Mouse (Mus musculus) heart, embryonic 11.5 days (tissue): ENCODE data around the gene Ghr. TPM values are rescaled to one million over a fixed set of nuclear protein-coding genes. Genes with fewer than 3 reads are reported as not detected.

Source experiments
- ATAC-seq: fragments of 200-750 bp; cut with Nextera tagmentation; replicated peaks from 2 replicates; pipeline ENCODE4 v1.8.0; 2017; ENCODE audit warnings: moderate library complexity; ENCODE audit not compliant: insufficient number of reproducible peaks, low FRiP score, low TSS enrichment
- H3K27ac ChIP-seq: fragments of 300-500 bp; sonication (generic); 2 replicates; pipeline ENCODE4 v1.5.1; 2014; ENCODE audit warnings: mild to moderate bottlenecking, low read depth, low read length
- H3K27me3 ChIP-seq: fragments of 300-500 bp; sonication (generic); 2 replicates; pipeline ENCODE4 v1.6.1; 2014; ENCODE audit warnings: mild to moderate bottlenecking, low read length, mixed read lengths; ENCODE audit not compliant: control insufficient read depth, insufficient read depth
- H3K36me3 ChIP-seq: fragments of 300-500 bp; sonication (generic); 2 replicates; pipeline ENCODE4 v1.6.1; 2014; ENCODE audit warnings: mild to moderate bottlenecking, low read length, moderate library complexity, mixed read lengths; ENCODE audit not compliant: control insufficient read depth, insufficient read depth
- H3K4me1 ChIP-seq: fragments of 300-500 bp; sonication (generic); 2 replicates; pipeline ENCODE4 v1.6.1; 2014; ENCODE audit warnings: low read length; ENCODE audit not compliant: control insufficient read depth, insufficient read depth
- H3K4me2 ChIP-seq: fragments of 300-500 bp; sonication (generic); 2 replicates; pipeline ENCODE4 v1.6.1; 2014; ENCODE audit warnings: mild to moderate bottlenecking, moderate library complexity
- H3K4me3 ChIP-seq: fragments of 300-500 bp; sonication (generic); 2 replicates; pipeline ENCODE4 v1.5.1; 2014; ENCODE audit warnings: low read depth, low read length
- H3K9ac ChIP-seq: fragments of 300-500 bp; sonication (generic); 2 replicates; pipeline ENCODE4 v1.6.1; 2014; ENCODE audit warnings: mild to moderate bottlenecking, low read depth, low read length, moderate library complexity
- H3K9me3 ChIP-seq: fragments of 300-500 bp; sonication (generic); replicated peaks from 2 replicates; pipeline ENCODE4 v1.6.1; 2016; ENCODE audit warnings: low read length; ENCODE audit not compliant: control insufficient read depth
- WGBS: fragments of 180-500 bp; shearing (Covaris S2); extraction: QIAGEN DNeasy Blood & Tissue Kit; methylation state at CpG from one replicate; pipeline ENCODE4 v1.1.7; 2014; ENCODE audit not compliant: insufficient replicate concordance; 5-methylcytosine and 5-hydroxymethylcytosine counted together
- polyA plus RNA-seq: library from polyadenylated mRNA; unstranded; fragments of >200 nt; fragmentation: Nextera tagmentation; extraction: Ambion mirVana; gene quantifications from 2 replicates; pipeline ENCODE4 v1.2.1, GENCODE M21; 2014

Gene Ghr
- polyA plus RNA-seq, 1 experiment from 2014 or later, result 53.8 TPM

DNA sequence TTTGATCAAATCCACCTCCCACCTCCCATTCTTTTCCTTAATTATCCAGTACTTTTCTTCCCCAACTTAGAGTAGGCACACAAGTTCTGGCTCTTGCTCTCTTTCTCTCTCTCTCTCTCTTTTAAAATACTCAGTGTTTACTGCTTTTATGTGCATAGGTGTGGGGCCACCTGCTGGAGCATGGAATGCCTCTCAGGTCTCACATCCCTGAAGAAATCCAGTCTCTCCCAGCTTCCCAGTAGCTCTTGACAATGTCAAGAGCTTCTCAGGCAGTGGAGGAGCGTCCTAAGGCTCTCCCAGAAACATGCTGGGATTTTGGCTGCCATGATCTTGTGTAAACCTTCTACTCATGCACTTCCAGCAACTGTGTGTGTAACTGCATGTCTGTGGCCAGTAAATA, 253.0 kb downstream of the Ghr start:
- Histone ChIP-seq H3K9ac (no peak overlapping the region), H3K4me3 (no peak overlapping the region), H3K27ac (no peak overlapping the region), H3K4me2 (no peak overlapping the region), H3K27me3 (no peaks in the 10 kb centered on the region), H3K9me3 (no peaks in the 10 kb centered on the region), H3K4me1 (no peaks in the 10 kb centered on the region), H3K36me3 (no peaks in the 10 kb centered on the region)
- WGBS, result 65% methylated on average over 1 of the region's 1 CpGs
- no peak for ATAC-seq

DNA sequence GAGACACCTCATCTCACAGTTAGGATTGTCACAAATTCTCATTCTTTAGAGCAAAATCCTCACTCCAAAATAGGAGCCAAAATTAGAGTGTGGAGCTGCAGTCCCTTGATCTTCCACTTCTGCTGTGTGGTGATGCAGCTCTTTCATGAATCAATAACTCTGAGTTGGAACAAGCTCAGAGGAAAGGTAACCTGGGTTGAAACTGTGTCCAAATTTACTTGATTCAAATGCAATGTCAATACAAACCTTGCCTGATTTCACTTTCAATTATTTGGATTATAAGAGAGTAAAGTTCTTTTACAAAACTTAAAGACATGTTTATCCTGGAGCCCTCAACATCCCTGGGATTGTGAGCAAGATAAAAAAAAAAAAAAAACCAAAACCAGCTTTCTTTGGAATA, 260.3 kb downstream of the Ghr start:
- no peak overlapping the region for H3K27ac ChIP-seq
- H3K27me3 ChIP-seq, result no peaks in the 10 kb centered on the region
- no peak for ATAC-seq
- no peaks in the 10 kb centered on the region for H3K4me1 ChIP-seq
- H3K4me2 ChIP-seq, result no peak overlapping the region
- H3K4me3 ChIP-seq, result no peak overlapping the region
- H3K9ac ChIP-seq, result no peak overlapping the region
- peaks cover 3% of the 10 kb centered on the region; the same call in 1 of the 2 replicates for H3K36me3 ChIP-seq
- H3K9me3 ChIP-seq, result no peaks in the 10 kb centered on the region

DNA sequence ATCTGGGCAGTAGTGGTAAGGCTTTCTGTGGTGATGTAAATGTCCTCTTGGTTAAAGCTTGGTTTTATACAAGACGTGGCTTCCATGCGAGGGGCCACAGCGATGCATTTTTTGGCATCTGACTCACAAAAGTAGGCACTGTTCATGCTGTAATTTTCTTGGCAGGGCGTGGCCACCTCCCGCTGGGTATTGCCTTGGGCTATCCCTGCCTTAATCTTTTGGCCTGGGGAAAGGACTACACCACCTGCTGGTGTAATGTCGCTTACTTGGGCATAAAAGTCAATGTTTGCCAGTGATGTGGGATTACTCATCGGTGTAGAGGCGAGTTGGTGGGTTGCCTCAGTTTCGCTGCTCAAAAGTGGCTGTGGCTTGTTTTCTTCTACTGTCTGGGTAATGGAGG, 263.4 kb downstream of the Ghr start:
- no peak overlapping the region for H3K9ac ChIP-seq
- H3K27ac ChIP-seq, result no peak overlapping the region
- H3K36me3 ChIP-seq, result peaks cover 3% of the 10 kb centered on the region; the same call in 1 of the 2 replicates
- 83% methylated on average over 9 of the region's 9 CpGs for WGBS
- H3K27me3 ChIP-seq, result no peaks in the 10 kb centered on the region
- no peak overlapping the region for H3K4me2 ChIP-seq
- H3K9me3 ChIP-seq, result no peaks in the 10 kb centered on the region
- H3K4me3 ChIP-seq, result no peak overlapping the region
- ATAC-seq, result no peak
- H3K4me1 ChIP-seq, result no peaks in the 10 kb centered on the region

DNA sequence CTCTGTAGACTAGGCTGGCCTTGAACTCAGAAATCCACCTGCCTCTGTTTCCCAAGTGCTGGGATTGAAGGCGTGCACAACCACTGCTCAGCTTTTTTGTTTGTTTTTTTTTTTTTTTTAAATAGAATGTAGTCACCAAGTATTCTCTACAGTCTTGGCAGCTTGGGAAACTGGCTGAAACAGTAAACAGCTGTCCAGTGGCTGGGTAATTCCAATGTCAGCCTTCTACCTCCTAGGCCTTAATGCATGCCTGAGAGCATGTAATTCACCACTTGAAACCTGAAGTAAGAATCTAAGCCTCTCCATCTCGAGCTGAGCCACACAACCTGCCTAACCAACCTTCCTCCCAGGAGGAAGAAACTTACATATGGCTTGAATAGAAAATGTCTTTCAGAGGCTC, 266.7 kb downstream of the Ghr start:
- Histone ChIP-seq H3K4me1 (no peaks in the 10 kb centered on the region), H3K4me2 (no peak overlapping the region), H3K36me3 (peaks cover 3% of the 10 kb centered on the region; the same call in 1 of the 2 replicates), H3K4me3 (no peak overlapping the region), H3K27ac (no peak overlapping the region), H3K27me3 (no peaks in the 10 kb centered on the region), H3K9me3 (no peaks in the 10 kb centered on the region), H3K9ac (no peak overlapping the region)
- no peak for ATAC-seq
- 82% methylated on average over 2 of the region's 2 CpGs for WGBS

DNA sequence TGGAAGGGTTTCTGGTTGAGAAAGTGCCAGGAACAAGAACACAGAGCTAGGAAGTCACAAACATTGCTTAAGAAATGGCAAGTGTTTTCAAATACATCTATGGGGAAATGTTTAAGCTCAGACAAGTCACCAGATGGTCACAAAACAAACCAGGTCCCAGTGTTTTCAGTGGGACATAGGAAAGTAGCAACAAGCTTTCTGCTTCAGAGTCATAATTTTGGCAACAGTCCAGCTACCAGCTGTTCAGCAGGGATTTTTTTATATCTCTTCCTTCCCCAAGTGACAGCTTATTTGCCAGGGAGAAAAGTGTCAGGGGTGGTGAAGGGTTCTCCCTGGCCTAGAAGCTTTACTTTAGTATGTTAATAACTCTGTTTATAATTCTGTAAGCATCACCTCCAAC, 270.4 kb downstream of the Ghr start:
- ATAC-seq, result no peak
- no peak overlapping the region for H3K27ac ChIP-seq
- no peak overlapping the region for H3K4me2 ChIP-seq

DNA sequence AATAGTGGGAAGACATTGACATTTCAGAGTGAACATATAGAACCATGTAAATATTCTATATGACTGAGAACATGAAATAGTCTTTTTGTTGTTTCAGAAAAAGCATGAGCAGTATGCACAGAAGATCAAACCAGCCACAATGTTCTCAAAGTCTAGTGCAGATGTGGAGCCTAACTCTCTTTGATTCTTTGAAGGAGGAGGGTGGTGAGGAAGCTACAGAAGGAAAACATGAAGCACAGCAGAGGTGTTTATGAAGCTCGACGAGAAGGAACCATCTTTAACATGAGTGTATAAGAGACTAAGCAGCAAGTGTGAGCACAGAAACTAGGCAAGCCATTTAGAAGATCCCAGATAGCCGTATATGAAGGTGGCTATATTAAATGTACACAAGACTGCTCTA, 273.4 kb downstream of the Ghr start:
- 77% methylated on average over 3 of the region's 3 CpGs for WGBS
- no peak overlapping the region for H3K9ac ChIP-seq
- no peaks in the 10 kb centered on the region for H3K27me3 ChIP-seq
- ATAC-seq, result no peak
- no peak overlapping the region for H3K4me2 ChIP-seq
- no peak overlapping the region for H3K27ac ChIP-seq
- H3K9me3 ChIP-seq, result no peaks in the 10 kb centered on the region
- H3K4me1 ChIP-seq, result no peaks in the 10 kb centered on the region
- no peaks in the 10 kb centered on the region for H3K36me3 ChIP-seq
- H3K4me3 ChIP-seq, result no peak overlapping the region

More for the DNA sequence above, 270.4 kb downstream of the Ghr start:
- no peaks in the 10 kb centered on the region for H3K36me3 ChIP-seq
- no peaks in the 10 kb centered on the region for H3K9me3 ChIP-seq
- H3K9ac ChIP-seq, result no peak overlapping the region
- no peaks in the 10 kb centered on the region for H3K4me1 ChIP-seq
- H3K27me3 ChIP-seq, result no peaks in the 10 kb centered on the region
- H3K4me3 ChIP-seq, result no peak overlapping the region

DNA sequence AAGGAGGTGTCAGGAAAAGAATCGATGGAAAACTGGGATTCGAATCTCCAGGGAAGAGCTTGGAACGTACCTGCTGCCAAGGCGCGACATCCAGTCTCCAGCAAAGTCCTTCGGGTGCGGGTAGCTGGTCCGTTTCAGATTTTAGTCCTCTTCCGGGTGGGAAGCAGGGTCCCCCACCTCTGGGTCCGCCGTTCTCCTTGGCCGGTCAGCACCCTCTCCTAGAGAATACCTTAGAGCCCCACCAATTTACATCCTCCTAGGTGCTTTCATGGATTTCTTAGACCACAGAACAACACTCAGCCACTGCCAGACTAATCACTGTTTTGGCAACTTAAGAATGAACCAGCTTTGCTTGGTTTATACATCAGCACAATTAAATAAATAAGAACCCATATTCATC, 279.9 kb downstream of the Ghr start, which contains the start of gene Ccdc152:
TSS of gene Ccdc152 (minus strand) at position 101 of the 400 bp plus-strand sequence.
- WGBS, result 80% methylated on average over 12 of the region's 12 CpGs
- ATAC-seq, result no peak
- H3K9me3 ChIP-seq, result no peaks in the 10 kb centered on the region

DNA sequence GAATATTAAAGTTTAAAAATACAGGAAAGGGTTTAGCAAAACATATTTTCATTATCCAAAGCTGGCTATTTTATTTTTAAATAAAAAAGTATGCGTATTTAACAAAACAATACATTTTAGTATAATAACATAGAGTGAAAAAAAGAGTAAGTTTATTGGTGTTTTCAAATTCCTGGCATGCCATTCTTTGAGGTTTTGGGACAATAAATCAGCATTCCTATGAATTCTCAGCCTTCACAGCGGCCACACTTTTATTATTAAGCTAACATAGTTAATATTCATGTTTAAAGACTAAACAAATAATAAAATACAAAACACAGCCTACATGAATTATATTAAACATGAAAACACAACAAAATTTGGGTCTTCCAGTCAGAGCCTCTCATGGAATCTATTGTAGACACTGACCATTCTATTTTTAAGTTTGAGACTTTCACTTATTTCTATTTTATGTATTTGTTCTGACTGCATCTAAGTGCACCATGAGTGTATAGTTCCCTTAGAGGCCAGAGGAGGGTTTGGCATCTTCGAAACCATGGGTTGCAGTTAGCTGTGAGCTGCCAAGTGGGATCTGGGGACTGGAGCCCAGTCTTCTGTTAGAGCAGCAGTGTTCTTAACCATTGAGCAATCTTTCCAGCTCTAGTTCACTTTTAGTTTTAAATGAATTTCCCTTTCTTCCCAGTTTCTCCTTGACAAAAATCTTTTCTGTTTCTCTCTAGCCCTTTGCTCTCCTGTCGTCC, 282.8 kb downstream of the Ghr start:
- Histone ChIP-seq H3K9ac (no peak overlapping the region), H3K27ac (no peak overlapping the region), H3K9me3 (no peaks in the 10 kb centered on the region), H3K4me3 (no peak overlapping the region), H3K27me3 (no peaks in the 10 kb centered on the region), H3K4me2 (no peak overlapping the region), H3K36me3 (no peaks in the 10 kb centered on the region), H3K4me1 (no peaks in the 10 kb centered on the region)
- 77% methylated on average over 4 of the region's 4 CpGs for WGBS
- ATAC-seq, result no peak

More for the DNA sequence above, 279.9 kb downstream of the Ghr start, which contains the start of gene Ccdc152:
- no peak within 1 kb of the TSS for H3K27ac ChIP-seq
- no peak within 1 kb of the TSS for H3K4me2 ChIP-seq
- no peaks in the 10 kb centered on the region for H3K4me1 ChIP-seq
- no peak within 1 kb of the TSS for H3K4me3 ChIP-seq
- no peaks in the 10 kb centered on the region for H3K27me3 ChIP-seq
- no peak within 1 kb of the TSS for H3K9ac ChIP-seq
- no peaks in the 10 kb centered on the region for H3K36me3 ChIP-seq

DNA sequence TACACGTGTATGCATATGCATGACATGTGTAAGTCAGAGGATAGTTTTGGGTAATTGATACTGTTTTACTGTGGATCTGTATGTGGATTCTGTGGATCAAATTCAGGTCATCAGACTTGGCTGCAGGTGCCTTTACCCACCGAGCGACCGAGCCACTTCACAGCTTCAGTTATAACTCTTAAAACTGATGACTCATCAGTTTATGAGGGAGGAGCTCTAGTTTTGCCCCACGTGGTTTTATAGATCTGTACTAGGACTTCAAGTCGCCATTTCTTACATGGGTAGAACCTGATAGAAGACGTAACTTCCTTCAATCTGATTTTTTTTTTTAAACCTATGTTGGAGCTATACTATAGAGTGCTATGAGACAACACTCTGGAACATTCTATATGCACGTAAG, 285.7 kb downstream of the Ghr start:
- Histone ChIP-seq H3K27me3 (no peaks in the 10 kb centered on the region), H3K4me2 (no peak overlapping the region), H3K4me3 (no peak overlapping the region), H3K4me1 (no peaks in the 10 kb centered on the region), H3K36me3 (no peaks in the 10 kb centered on the region), H3K9me3 (no peaks in the 10 kb centered on the region), H3K27ac (no peak overlapping the region), H3K9ac (no peak overlapping the region)
- WGBS, result 69% methylated on average over 8 of the region's 8 CpGs
- no peak for ATAC-seq
